Mouse (Mus musculus) ES-E14 (cell line): ENCODE measurements around the gene Dgkb. TPM values are rescaled to one million over a fixed set of nuclear protein-coding genes. Genes with fewer than 3 reads are reported as not detected.

Experiments used
- DNase-seq: peaks from one replicate; pipeline ENCODE4 v3.0.0-alpha.2; 2013; ENCODE audit warnings: low read depth, low spot score
- H3K27ac ChIP-seq: 2 replicates; pipeline ENCODE4 v1.5.1; 2012; ENCODE audit warnings: low read depth, mild to moderate bottlenecking, low read length, moderate library complexity, mixed read lengths; ENCODE audit not compliant: poor library complexity, insufficient read depth, severe bottlenecking
- H3K36me3 ChIP-seq: 2 replicates; pipeline ENCODE4 v1.6.1; 2012; ENCODE audit warnings: mild to moderate bottlenecking, low read length, moderate library complexity, mixed read lengths; ENCODE audit not compliant: control insufficient read depth, poor library complexity, insufficient read depth, severe bottlenecking
- H3K4me1 ChIP-seq, 2 experiments: fragments of 150-350 bp in 1 of 2; sonication (generic) in 1 of 2; 2 replicates each; pipeline ENCODE4 v1.6.1; 2012; ENCODE audit warnings: low read length in 2 of 2, mild to moderate bottlenecking in 1 of 2, mixed read lengths in 1 of 2; ENCODE audit not compliant: control insufficient read depth in 2 of 2, insufficient read depth in 2 of 2, poor library complexity in 1 of 2
- H3K4me3 ChIP-seq, 2 experiments: fragments of 150-350 bp in 1 of 2; sonication (generic) in 1 of 2; 2 replicates each; pipeline ENCODE4 v1.5.1; 2012; ENCODE audit warnings: low read length in 2 of 2, low read depth in 1 of 2, mild to moderate bottlenecking in 1 of 2, mixed read lengths in 1 of 2; ENCODE audit not compliant: insufficient read depth in 1 of 2, poor library complexity in 1 of 2, severe bottlenecking in 1 of 2
- H3K9ac ChIP-seq: 2 replicates; pipeline ENCODE4 v1.6.1; 2012; ENCODE audit warnings: low read depth, mild to moderate bottlenecking, low read length, mixed read lengths; ENCODE audit not compliant: poor library complexity, insufficient read depth, severe bottlenecking
- H3K9me3 ChIP-seq: fragments of 150-350 bp; sonication (generic); 2 replicates; pipeline ENCODE4 v1.6.1; 2012; ENCODE audit warnings: low read depth, mild to moderate bottlenecking, low read length; ENCODE audit not compliant: control insufficient read depth, insufficient read depth
- CHD2 ChIP-seq: IDR thresholded peaks from 2 replicates; pipeline ENCODE4 v1.6.1; 2014; ENCODE audit warnings: mild to moderate bottlenecking, low read depth, low read length, inconsistent platforms
- HCFC1 ChIP-seq: IDR thresholded peaks from 2 replicates; pipeline ENCODE4 v1.6.1; 2012; ENCODE audit warnings: low read length, inconsistent platforms, borderline replicate concordance; ENCODE audit not compliant: insufficient read depth
- MAFK ChIP-seq: IDR thresholded peaks from 2 replicates; pipeline ENCODE4 v1.6.1; 2014; ENCODE audit warnings: mild to moderate bottlenecking, low read depth, low read length, inconsistent platforms; ENCODE audit not compliant: insufficient read depth
- ZC3H11A ChIP-seq: IDR thresholded peaks from 2 replicates; pipeline ENCODE4 v1.6.1; 2012; ENCODE audit warnings: low read depth, mild to moderate bottlenecking, inconsistent platforms, low read length, borderline replicate concordance
- ZNF384 ChIP-seq: IDR thresholded peaks from 2 replicates; pipeline ENCODE4 v1.6.1; 2012; ENCODE audit warnings: low read depth, low read length, inconsistent platforms
- in situ Hi-C, 2 experiments: fragments of 600-800 bp; cut with MboI; formaldehyde crosslinking; loops; one replicate each; pipeline ENCODE4 v1.15.1; 2025; ENCODE audit warnings: low sequenced_read_pairs in 2 of 2, inconsistent platforms in 1 of 2; ENCODE audit not compliant: unreplicated experiment in 2 of 2
- total RNA-seq: library from RNA; depleted of rRNA; stranded (reverse); fragments of 300-350 nt; gene quantifications from 2 replicates; pipeline ENCODE4 v1.2.3, GENCODE M21; 2012

Gene Dgkb
- total RNA-seq, 1 experiment, result 0.36 TPM

- DNase-seq, result no peak
- no peak for TF ChIP-seq CHD2
- TF ChIP-seq MAFK, result no peak
- TF ChIP-seq HCFC1, result no peak
- TF ChIP-seq ZC3H11A, result no peak
- TF ChIP-seq ZNF384, result no peak
- H3K9me3 ChIP-seq, result no peaks in the 10 kb centered on the region
- no peak overlapping the region for H3K4me3 ChIP-seq
- no peak overlapping the region for H3K9ac ChIP-seq
- H3K27ac ChIP-seq, result no peak overlapping the region
- H3K36me3 ChIP-seq, result no peaks in the 10 kb centered on the region
- in situ Hi-C loops, result no loop called here
- H3K4me1 ChIP-seq, result no peaks in the 10 kb centered on the region
Measured at GRCm38 (mm10) chr12:38387654-38388053, 570.1 kb downstream of the Dgkb start.

- no peak for DNase-seq
- no peak for TF ChIP-seq MAFK
- TF ChIP-seq HCFC1, result no peak
- TF ChIP-seq ZC3H11A, result no peak
- no peak for TF ChIP-seq ZNF384
- no peak for TF ChIP-seq CHD2
- in situ Hi-C loops, result no loop called here
- Histone ChIP-seq H3K27ac (no peak overlapping the region), H3K4me3 (no peak overlapping the region), H3K9ac (no peak overlapping the region), H3K4me1 (no peaks in the 10 kb centered on the region), H3K36me3 (no peaks in the 10 kb centered on the region), H3K9me3 (no peaks in the 10 kb centered on the region)
Measured at GRCm38 (mm10) chr12:38388243-38388642, 570.7 kb downstream of the Dgkb start.

DNA sequence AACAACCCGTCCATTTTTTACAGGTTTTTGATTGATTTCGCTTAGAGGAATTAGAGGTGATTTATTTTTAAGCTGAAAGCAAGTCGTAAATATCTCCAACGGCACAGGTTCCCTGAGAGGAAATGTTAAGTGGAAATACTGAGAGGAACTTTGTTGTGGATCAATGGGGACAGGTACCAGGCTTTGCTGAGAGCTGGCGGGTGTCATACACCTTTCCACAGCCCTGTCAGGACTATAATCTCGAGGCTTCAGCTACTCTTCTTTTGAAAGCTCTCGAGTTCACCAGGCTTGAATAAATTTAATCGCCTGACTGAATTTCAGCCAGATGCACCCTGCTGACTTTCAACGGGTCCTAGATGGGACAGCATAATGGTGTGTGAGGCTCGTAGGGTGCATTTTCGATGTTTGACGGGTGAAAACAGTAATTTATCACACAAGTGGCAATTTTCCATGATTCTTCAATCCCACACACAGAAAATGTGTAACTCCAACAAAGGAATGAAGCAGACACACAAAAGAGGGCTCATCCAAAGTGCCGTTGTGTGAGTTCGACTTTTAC is 580.3 kb downstream of the Dgkb start:
- H3K9me3 ChIP-seq, result no peaks in the 10 kb centered on the region
- no peak overlapping the region for H3K4me3 ChIP-seq
- no peak overlapping the region for H3K27ac ChIP-seq
- no peaks in the 10 kb centered on the region for H3K4me1 ChIP-seq
- in situ Hi-C loops, result no loop called here
- DNase-seq, result no peak
- H3K36me3 ChIP-seq, result no peaks in the 10 kb centered on the region
- no peak overlapping the region for H3K9ac ChIP-seq
- no peak for TF ChIP-seq HCFC1
- no peak for TF ChIP-seq ZC3H11A
- no peak for TF ChIP-seq MAFK
- TF ChIP-seq ZNF384, result no peak
- no peak for TF ChIP-seq CHD2

- TF ChIP-seq HCFC1, result no peak
- TF ChIP-seq CHD2, result no peak
- no peak for TF ChIP-seq MAFK
- no peak for TF ChIP-seq ZNF384
- TF ChIP-seq ZC3H11A, result no peak
- in situ Hi-C loops, result no loop called here
- no peak overlapping the region for H3K4me3 ChIP-seq
- DNase-seq, result no peak
- no peaks in the 10 kb centered on the region for H3K36me3 ChIP-seq
- no peak overlapping the region for H3K27ac ChIP-seq
- H3K4me1 ChIP-seq, result no peaks in the 10 kb centered on the region
- no peak overlapping the region for H3K9ac ChIP-seq
- H3K9me3 ChIP-seq, result no peaks in the 10 kb centered on the region
Measured at GRCm38 (mm10) chr12:38400089-38400488, 582.6 kb downstream of the Dgkb start.

DNA sequence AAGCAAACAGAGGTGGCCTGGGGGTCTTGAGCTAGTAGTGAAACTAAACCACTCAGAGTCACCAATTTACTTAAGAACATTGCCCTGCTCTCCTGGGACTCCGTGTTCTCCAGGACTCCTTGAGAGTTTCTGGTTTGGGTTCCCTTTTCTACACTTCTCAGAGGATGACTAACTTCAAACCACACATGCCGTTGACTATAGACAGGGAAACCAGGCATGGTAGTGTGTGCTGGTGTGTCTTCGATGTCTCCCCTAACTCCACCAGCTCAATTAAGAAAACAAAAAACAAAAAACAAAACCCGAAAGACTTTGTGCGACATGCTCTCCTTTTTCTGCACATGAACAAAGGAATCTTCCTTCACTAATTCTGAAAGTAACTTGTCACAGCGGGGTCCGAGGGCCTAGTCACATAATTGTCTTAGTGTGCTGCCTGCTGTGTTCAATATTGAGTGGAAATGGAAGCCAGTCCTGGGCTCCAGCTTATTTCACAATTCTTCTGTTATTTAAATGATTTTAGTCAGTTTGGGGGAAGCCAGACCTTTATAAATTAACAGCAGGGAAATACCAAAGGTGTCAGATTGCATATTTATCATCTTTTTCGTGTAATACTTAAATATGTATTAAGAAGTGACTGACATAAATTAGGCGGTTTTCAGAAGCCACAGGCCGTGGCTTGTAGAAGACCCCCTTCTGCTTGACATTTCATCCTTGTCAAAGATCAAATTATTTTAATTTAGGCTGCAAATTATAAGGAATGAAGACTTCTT is 618.0 kb downstream of the Dgkb start:
- Histone ChIP-seq H3K4me3 (no peak overlapping the region), H3K4me1 (no peaks in the 10 kb centered on the region), H3K9ac (no peak overlapping the region), H3K36me3 (no peaks in the 10 kb centered on the region), H3K9me3 (no peaks in the 10 kb centered on the region), H3K27ac (no peak overlapping the region)
- DNase-seq, result no peak
- in situ Hi-C loops, result no loop called here
- no peak for TF ChIP-seq HCFC1
- no peak for TF ChIP-seq CHD2
- no peak for TF ChIP-seq MAFK
- no peak for TF ChIP-seq ZNF384
- TF ChIP-seq ZC3H11A, result no peak
